Mouse (Mus musculus) testis, adult 2 months (tissue): ENCODE data around the gene Nbeal2.

Experiments
- CTCF ChIP-seq: fragments of 200-500 bp; IDR thresholded peaks from 2 replicates; pipeline ENCODE4 v1.5.1; 2012; ENCODE audit warnings: low read depth, mild to moderate bottlenecking, inconsistent platforms, low read length, moderate library complexity; ENCODE audit not compliant: control insufficient read depth, insufficient read depth, insufficient replicate concordance
- POLR2A ChIP-seq: fragments of 200-500 bp; IDR thresholded peaks from 2 replicates; pipeline ENCODE4 v1.6.1; 2012; ENCODE audit warnings: low read depth, mild to moderate bottlenecking, inconsistent platforms, low read length, moderate library complexity; ENCODE audit not compliant: control insufficient read depth

- TF ChIP-seq CTCF (no peak), POLR2A (no peak)
These were observed 36.9 kb downstream of the Nbeal2 start for GRCm38 (mm10) chr9:110617081-110617480.
